Mouse (Mus musculus): ENCODE measurements around the gene Gm4707. TPM values are rescaled to one million over a fixed set of nuclear protein-coding genes. Genes with fewer than 3 reads are reported as not detected.

The Gm4707 gene
- polyA plus RNA-seq, 1 experiment: 2.0 TPM

GRCm38 (mm10) chr17:71485791-71486230 is 26.1 kb upstream of the Gm4707 start:
- WGBS: 38% methylated on average over 12 of the region's 12 CpGs
- Histone ChIP-seq H3K27ac (ENCODE audit: insufficient read depth, low read length) (no peak overlapping the region), H3K4me1 (ENCODE audit: control insufficient read depth, insufficient read depth, low read length) (no peaks in the 10 kb centered on the region), H3K27me3 (ENCODE audit: control insufficient read depth, insufficient read depth, low read length) (no peaks in the 10 kb centered on the region), H3K4me3 (replicated peaks; ENCODE audit: insufficient read depth, low read depth, low read length) (no peak overlapping the region)
- no peak for DNase-seq
- TF ChIP-seq CTCF (IDR thresholded peaks at IDR 0.05; ENCODE audit: borderline replicate concordance, insufficient read depth, low read depth, low read length) (no peak), POLR2A (IDR thresholded peaks at IDR 0.05; ENCODE audit: borderline replicate concordance, insufficient read depth, low read length) (no peak)

GRCm38 (mm10) chr17:71484711-71485110 is 25.0 kb upstream of the Gm4707 start:
- H3K27ac ChIP-seq (ENCODE audit: insufficient read depth, low read length): no peak overlapping the region
- no peak for TF ChIP-seq POLR2A (IDR thresholded peaks at IDR 0.05; ENCODE audit: borderline replicate concordance, insufficient read depth, low read length)
- no peak for TF ChIP-seq CTCF (IDR thresholded peaks at IDR 0.05; ENCODE audit: borderline replicate concordance, insufficient read depth, low read depth, low read length)
- no peaks in the 10 kb centered on the region for H3K4me1 ChIP-seq (ENCODE audit: control insufficient read depth, insufficient read depth, low read length)
- no peak for DNase-seq
- H3K4me3 ChIP-seq (replicated peaks; ENCODE audit: insufficient read depth, low read depth, low read length): no peak overlapping the region
- no peaks in the 10 kb centered on the region for H3K27me3 ChIP-seq (ENCODE audit: control insufficient read depth, insufficient read depth, low read length)
- WGBS: 88% methylated on average over 5 of the region's 5 CpGs

- no peak overlapping the region for H3K27ac ChIP-seq (ENCODE audit: insufficient read depth, low read length)
- DNase-seq: no peak
- WGBS: 89% methylated on average over 7 of the region's 7 CpGs
Observed at GRCm38 (mm10) chr17:71483418-71484060, 23.8 kb upstream of the Gm4707 start.

GRCm38 (mm10) chr17:71479381-71479901 is 19.7 kb upstream of the Gm4707 start:
- H3K4me1 ChIP-seq (ENCODE audit: control insufficient read depth, insufficient read depth, low read length): no peaks in the 10 kb centered on the region
- TF ChIP-seq CTCF (IDR thresholded peaks at IDR 0.05; ENCODE audit: borderline replicate concordance, insufficient read depth, low read depth, low read length) (no peak), POLR2A (IDR thresholded peaks at IDR 0.05; ENCODE audit: borderline replicate concordance, insufficient read depth, low read length) (no peak)
- no peak for DNase-seq
- 78% methylated on average over 5 of the region's 5 CpGs for WGBS
- no peak overlapping the region for H3K27ac ChIP-seq (ENCODE audit: insufficient read depth, low read length)
- H3K4me3 ChIP-seq (replicated peaks; ENCODE audit: insufficient read depth, low read depth, low read length): no peak overlapping the region
- H3K27me3 ChIP-seq (ENCODE audit: control insufficient read depth, insufficient read depth, low read length): no peaks in the 10 kb centered on the region

More at GRCm38 (mm10) chr17:71483418-71484060, 23.8 kb upstream of the Gm4707 start:
- H3K27me3 ChIP-seq (ENCODE audit: control insufficient read depth, insufficient read depth, low read length): no peaks in the 10 kb centered on the region
- TF ChIP-seq CTCF (IDR thresholded peaks at IDR 0.05; ENCODE audit: borderline replicate concordance, insufficient read depth, low read depth, low read length) (no peak), POLR2A (IDR thresholded peaks at IDR 0.05; ENCODE audit: borderline replicate concordance, insufficient read depth, low read length) (no peak)
- no peak overlapping the region for H3K4me3 ChIP-seq (replicated peaks; ENCODE audit: insufficient read depth, low read depth, low read length)
- H3K4me1 ChIP-seq (ENCODE audit: control insufficient read depth, insufficient read depth, low read length): no peaks in the 10 kb centered on the region

GRCm38 (mm10) chr17:71477481-71477880 is 17.8 kb upstream of the Gm4707 start:
- 95% methylated on average over 8 of the region's 8 CpGs for WGBS
- Histone ChIP-seq H3K4me3 (replicated peaks; ENCODE audit: insufficient read depth, low read depth, low read length) (no peak overlapping the region), H3K4me1 (ENCODE audit: control insufficient read depth, insufficient read depth, low read length) (no peaks in the 10 kb centered on the region; the same call in 1 of the 2 replicates), H3K27me3 (ENCODE audit: control insufficient read depth, insufficient read depth, low read length) (no peaks in the 10 kb centered on the region), H3K27ac (ENCODE audit: insufficient read depth, low read length) (no peak overlapping the region)
- TF ChIP-seq CTCF (IDR thresholded peaks at IDR 0.05; ENCODE audit: borderline replicate concordance, insufficient read depth, low read depth, low read length) (no peak), POLR2A (IDR thresholded peaks at IDR 0.05; ENCODE audit: borderline replicate concordance, insufficient read depth, low read length) (no peak)
- DNase-seq: no peak

- Histone ChIP-seq H3K27ac (ENCODE audit: insufficient read depth, low read length) (no peak overlapping the region), H3K4me3 (replicated peaks; ENCODE audit: insufficient read depth, low read depth, low read length) (no peak overlapping the region), H3K4me1 (ENCODE audit: control insufficient read depth, insufficient read depth, low read length) (no peaks in the 10 kb centered on the region; the same call in 1 of the 2 replicates), H3K27me3 (ENCODE audit: control insufficient read depth, insufficient read depth, low read length) (no peaks in the 10 kb centered on the region)
- 52% methylated on average over 7 of the region's 7 CpGs for WGBS
- TF ChIP-seq CTCF (IDR thresholded peaks at IDR 0.05; ENCODE audit: borderline replicate concordance, insufficient read depth, low read depth, low read length) (no peak), POLR2A (IDR thresholded peaks at IDR 0.05; ENCODE audit: borderline replicate concordance, insufficient read depth, low read length) (no peak)
- no peak for DNase-seq
Observed at GRCm38 (mm10) chr17:71476346-71477020, 16.8 kb upstream of the Gm4707 start.

GRCm38 (mm10) chr17:71475705-71476089 is 16.0 kb upstream of the Gm4707 start:
- Histone ChIP-seq H3K4me1 (ENCODE audit: control insufficient read depth, insufficient read depth, low read length) (no peaks in the 10 kb centered on the region; the same call in 1 of the 2 replicates), H3K27me3 (ENCODE audit: control insufficient read depth, insufficient read depth, low read length) (no peaks in the 10 kb centered on the region), H3K27ac (ENCODE audit: insufficient read depth, low read length) (peak overlapping the region; percentile 86), H3K4me3 (replicated peaks; ENCODE audit: insufficient read depth, low read depth, low read length) (peak overlapping the region; percentile 100)
- WGBS: 0% methylated on average over 31 of the region's 31 CpGs
- TF ChIP-seq POLR2A (IDR thresholded peaks at IDR 0.05; ENCODE audit: borderline replicate concordance, insufficient read depth, low read length) (0 out of 2 replicates have a peak, but pooled peaks have one; percentile 12), CTCF (IDR thresholded peaks at IDR 0.05; ENCODE audit: borderline replicate concordance, insufficient read depth, low read depth, low read length) (no peak)
- peak; percentile 74 to 80 for DNase-seq
